Mouse (Mus musculus): ENCODE results near the gene Cbx1. TPM values are rescaled to one million over a fixed set of nuclear protein-coding genes. Genes with fewer than 3 reads are reported as not detected.
A peak's percentile ranks its signal among the peaks of the same experiment; 100 is the strongest.
"Not testable (repeated sequence)": the region's sequence is repeated elsewhere in the genome, so short reads cannot be mapped to it uniquely, and the experiment has no call there.

Gene Cbx1
- polyA plus RNA-seq, 1 experiment from 2014 or later = 150 TPM

- Histone ChIP-seq H3K4me3 (ENCODE audit: low read depth, low read length) (no peak overlapping the region), H3K27me3 (ENCODE audit: control insufficient read depth, insufficient read depth, low read length) (no peaks in the 10 kb centered on the region), H3K4me1 (replicated peaks; ENCODE audit: control insufficient read depth, insufficient read depth, low read length) (no peaks in the 10 kb centered on the region), H3K9me3 (ENCODE audit: control insufficient read depth, low read length) (no peaks in the 10 kb centered on the region), H3K4me2 (ENCODE audit: low read depth, low read length, severe bottlenecking) (no peak overlapping the region), H3K36me3 (ENCODE audit: control insufficient read depth, insufficient read depth, low read length) (no peaks in the 10 kb centered on the region), H3K27ac (ENCODE audit: low read depth, low read length) (no peak overlapping the region), H3K9ac (ENCODE audit: low read length) (no peak overlapping the region)
- no peak for DNase-seq (ENCODE audit: low spot score)
- ATAC-seq (replicated peaks; ENCODE audit: low FRiP score) = no peak
- WGBS = 51% methylated on average over 8 of the region's 8 CpGs
These were observed 51.4 kb downstream of the Cbx1 start for GRCm38 (mm10) chr11:96840290-96840689.

- no peak overlapping the region for H3K9ac ChIP-seq (ENCODE audit: low read length)
- H3K9me3 ChIP-seq (ENCODE audit: control insufficient read depth, low read length) = no peaks in the 10 kb centered on the region
- no peaks in the 10 kb centered on the region for H3K27me3 ChIP-seq (ENCODE audit: control insufficient read depth, insufficient read depth, low read length)
- ATAC-seq (replicated peaks; ENCODE audit: low FRiP score) = no peak
- H3K4me1 ChIP-seq (replicated peaks; ENCODE audit: control insufficient read depth, insufficient read depth, low read length) = peaks cover 2% of the 10 kb centered on the region; the same call in 1 of the 2 replicates
- H3K4me2 ChIP-seq (ENCODE audit: low read depth, low read length, severe bottlenecking) = no peak overlapping the region
- 65% methylated on average over 3 of the region's 3 CpGs for WGBS
- no peak overlapping the region for H3K4me3 ChIP-seq (ENCODE audit: low read depth, low read length)
- H3K27ac ChIP-seq (ENCODE audit: low read depth, low read length) = no peak overlapping the region
- DNase-seq (ENCODE audit: low spot score) = no peak
- no peaks in the 10 kb centered on the region for H3K36me3 ChIP-seq (ENCODE audit: control insufficient read depth, insufficient read depth, low read length)
These were observed 54.7 kb downstream of the Cbx1 start for GRCm38 (mm10) chr11:96843627-96844026.

DNA sequence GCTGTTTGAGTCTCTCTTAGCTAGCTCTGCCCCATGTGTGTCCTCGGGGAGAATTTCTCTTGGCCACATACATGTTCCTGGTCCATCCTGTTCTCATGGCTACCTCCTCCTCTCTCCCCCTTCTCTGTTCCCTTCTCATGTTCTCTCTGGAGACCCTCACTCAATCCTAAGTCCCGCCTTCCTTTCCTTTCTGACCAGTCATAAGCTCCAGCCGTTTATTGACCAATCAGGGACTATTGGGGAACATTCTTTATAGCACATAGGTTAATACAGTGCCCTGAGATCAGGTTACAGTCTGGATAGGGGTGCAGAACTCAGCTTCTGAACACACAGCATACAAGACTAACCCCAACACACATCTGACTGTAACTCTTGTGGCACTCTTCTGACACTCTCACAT lies 58.3 kb downstream of the Cbx1 start:
- Histone ChIP-seq H3K9ac (ENCODE audit: low read length) (no peak overlapping the region), H3K27ac (ENCODE audit: low read depth, low read length) (no peak overlapping the region), H3K4me3 (ENCODE audit: low read depth, low read length) (no peak overlapping the region), H3K36me3 (ENCODE audit: control insufficient read depth, insufficient read depth, low read length) (no peaks in the 10 kb centered on the region), H3K27me3 (ENCODE audit: control insufficient read depth, insufficient read depth, low read length) (peaks cover 7% of the 10 kb centered on the region), H3K9me3 (ENCODE audit: control insufficient read depth, low read length) (no peaks in the 10 kb centered on the region), H3K4me2 (ENCODE audit: low read depth, low read length, severe bottlenecking) (no peak overlapping the region), H3K4me1 (replicated peaks; ENCODE audit: control insufficient read depth, insufficient read depth, low read length) (peaks cover 4% of the 10 kb centered on the region; the same call in 1 of the 2 replicates)
- DNase-seq (ENCODE audit: low spot score) = no peak
- ATAC-seq (replicated peaks; ENCODE audit: low FRiP score) = 0 out of 2 replicates have a peak, but pooled peaks have one; percentile 36
- WGBS = 67% methylated on average over 3 of the region's 3 CpGs

- Histone ChIP-seq H3K36me3 (ENCODE audit: control insufficient read depth, insufficient read depth, low read length) (no peaks in the 10 kb centered on the region), H3K4me1 (replicated peaks; ENCODE audit: control insufficient read depth, insufficient read depth, low read length) (peaks cover 4% of the 10 kb centered on the region; the same call in 1 of the 2 replicates), H3K4me2 (ENCODE audit: low read depth, low read length, severe bottlenecking) (no peak overlapping the region), H3K27me3 (ENCODE audit: control insufficient read depth, insufficient read depth, low read length) (peaks cover 7% of the 10 kb centered on the region), H3K9ac (ENCODE audit: low read length) (no peak overlapping the region), H3K4me3 (ENCODE audit: low read depth, low read length) (no peak overlapping the region), H3K27ac (ENCODE audit: low read depth, low read length) (no peak overlapping the region), H3K9me3 (ENCODE audit: control insufficient read depth, low read length) (no peaks in the 10 kb centered on the region)
- WGBS = 61% methylated on average over 9 of the region's 9 CpGs
- ATAC-seq (replicated peaks; ENCODE audit: low FRiP score) (no peak), DNase-seq (ENCODE audit: low spot score) (no peak)
These were observed 59.8 kb downstream of the Cbx1 start for GRCm38 (mm10) chr11:96848694-96849093.

DNA sequence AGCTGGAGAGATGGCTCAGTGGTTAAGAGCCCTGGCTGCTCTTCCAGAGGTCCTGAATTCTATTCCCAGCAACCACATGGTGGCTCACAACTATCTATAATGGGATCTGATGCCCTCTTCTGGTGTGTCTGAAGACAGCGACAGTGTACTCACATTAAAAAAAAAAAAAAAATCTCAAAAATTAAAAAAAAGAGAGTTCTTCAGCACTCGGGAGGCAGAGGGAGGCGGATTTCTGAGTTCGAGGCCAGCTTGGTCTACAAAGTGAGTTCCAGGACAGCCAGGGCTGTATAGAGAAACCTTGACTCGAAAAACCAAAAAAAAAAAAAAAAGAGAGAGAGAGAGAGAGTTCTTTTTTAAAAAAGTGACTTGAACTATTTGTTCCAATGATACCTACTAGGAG lies 60.2 kb downstream of the Cbx1 start:
- WGBS = 79% methylated on average over 5 of the region's 5 CpGs
- Histone ChIP-seq H3K4me2 (ENCODE audit: low read depth, low read length, severe bottlenecking) (peak overlapping the region; percentile 94), H3K4me3 (ENCODE audit: low read depth, low read length) (0 out of 2 replicates have a peak overlapping the region, but pooled peaks have one; percentile 49)
- H3K9ac ChIP-seq (ENCODE audit: low read length); H3K36me3 ChIP-seq (ENCODE audit: control insufficient read depth, insufficient read depth, low read length); ATAC-seq (replicated peaks; ENCODE audit: low FRiP score); H3K27me3 ChIP-seq (ENCODE audit: control insufficient read depth, insufficient read depth, low read length); H3K4me1 ChIP-seq (replicated peaks; ENCODE audit: control insufficient read depth, insufficient read depth, low read length); DNase-seq (ENCODE audit: low spot score); H3K27ac ChIP-seq (ENCODE audit: low read depth, low read length); H3K9me3 ChIP-seq (ENCODE audit: control insufficient read depth, low read length): not testable (repeated sequence)

GRCm38 (mm10) chr11:96849681-96850467 lies 60.9 kb downstream of the Cbx1 start, which contains the start of gene Copz2:
Copz2 (plus strand) TSS chr11:96849870.
- 1% methylated on average over 60 of the region's 60 CpGs for WGBS
- DNase-seq (ENCODE audit: low spot score) = peak; percentile 78
- ATAC-seq (replicated peaks; ENCODE audit: low FRiP score) = 0 out of 2 replicates have a peak, but pooled peaks have one; percentile 30
- no peak within 1 kb of the TSS for H3K27ac ChIP-seq (ENCODE audit: low read depth, low read length)
- peak within 1 kb of the TSS; percentile 49 for H3K4me3 ChIP-seq (ENCODE audit: low read depth, low read length)
- H3K27me3 ChIP-seq (ENCODE audit: control insufficient read depth, insufficient read depth, low read length) = peaks cover 7% of the 10 kb centered on the region
- H3K9ac ChIP-seq (ENCODE audit: low read length) = peak within 1 kb of the TSS; percentile 54
- no peaks in the 10 kb centered on the region for H3K36me3 ChIP-seq (ENCODE audit: control insufficient read depth, insufficient read depth, low read length)
- H3K4me2 ChIP-seq (ENCODE audit: low read depth, low read length, severe bottlenecking) = peak within 1 kb of the TSS; percentile 94
- H3K4me1 ChIP-seq (replicated peaks; ENCODE audit: control insufficient read depth, insufficient read depth, low read length) = peaks cover 4% of the 10 kb centered on the region; the same call in 1 of the 2 replicates
- no peaks in the 10 kb centered on the region for H3K9me3 ChIP-seq (ENCODE audit: control insufficient read depth, low read length)

GRCm38 (mm10) chr11:96857446-96857845 lies 68.5 kb downstream of the Cbx1 start:
- H3K27ac ChIP-seq (ENCODE audit: low read depth, low read length) = no peak overlapping the region
- no peak for DNase-seq (ENCODE audit: low spot score)
- H3K36me3 ChIP-seq (ENCODE audit: control insufficient read depth, insufficient read depth, low read length) = no peaks in the 10 kb centered on the region
- H3K4me3 ChIP-seq (ENCODE audit: low read depth, low read length) = no peak overlapping the region
- H3K9me3 ChIP-seq (ENCODE audit: control insufficient read depth, low read length) = no peaks in the 10 kb centered on the region
- no peak overlapping the region for H3K4me2 ChIP-seq (ENCODE audit: low read depth, low read length, severe bottlenecking)
- ATAC-seq (replicated peaks; ENCODE audit: low FRiP score) = no peak
- H3K4me1 ChIP-seq (replicated peaks; ENCODE audit: control insufficient read depth, insufficient read depth, low read length) = peaks cover 7% of the 10 kb centered on the region
- WGBS = 75% methylated on average over 5 of the region's 5 CpGs
- H3K9ac ChIP-seq (ENCODE audit: low read length) = no peak overlapping the region
- H3K27me3 ChIP-seq (ENCODE audit: control insufficient read depth, insufficient read depth, low read length) = no peaks in the 10 kb centered on the region
